Mouse (Mus musculus) cerebellum, adult (tissue): Measurements from ENCODE around the gene Cyp2a12.
"Not testable (repeated sequence)": the region's sequence is repeated elsewhere in the genome, so short reads cannot be mapped to it uniquely, and the experiment has no call there.

Experiments
- ATAC-seq: cut with Nextera tagmentation; 2 replicates; pipeline ENCODE4 v1.9.2; 2017; ENCODE audit warnings: mild to moderate bottlenecking, moderate library complexity, mixed read lengths; ENCODE audit not compliant: insufficient number of reproducible peaks, low FRiP score, low TSS enrichment

Gene Cyp2a12

DNA sequence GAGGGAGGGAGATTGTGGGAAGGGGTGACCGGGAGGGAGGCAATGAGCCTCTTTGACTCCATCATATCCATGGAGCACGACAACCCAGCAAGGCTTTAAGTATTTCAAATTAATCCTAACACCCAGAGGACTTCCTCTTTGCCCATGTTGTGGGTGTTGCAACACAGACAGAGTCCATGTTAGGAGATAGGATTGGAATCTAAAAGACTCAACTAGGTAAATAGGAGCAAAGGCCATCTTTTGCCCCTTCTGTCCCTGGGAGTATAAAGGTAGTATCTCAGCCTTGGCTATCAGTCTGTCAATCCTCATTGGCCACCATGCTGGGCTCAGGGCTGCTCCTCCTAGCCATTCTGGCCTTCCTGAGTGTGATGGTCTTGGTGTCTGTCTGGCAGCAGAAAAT, at the start of gene Cyp2a12:
Gene Cyp2a12 (plus strand): TSS at position 293 of the 400 bp plus-strand sequence.
- ATAC-seq, result no peak

DNA sequence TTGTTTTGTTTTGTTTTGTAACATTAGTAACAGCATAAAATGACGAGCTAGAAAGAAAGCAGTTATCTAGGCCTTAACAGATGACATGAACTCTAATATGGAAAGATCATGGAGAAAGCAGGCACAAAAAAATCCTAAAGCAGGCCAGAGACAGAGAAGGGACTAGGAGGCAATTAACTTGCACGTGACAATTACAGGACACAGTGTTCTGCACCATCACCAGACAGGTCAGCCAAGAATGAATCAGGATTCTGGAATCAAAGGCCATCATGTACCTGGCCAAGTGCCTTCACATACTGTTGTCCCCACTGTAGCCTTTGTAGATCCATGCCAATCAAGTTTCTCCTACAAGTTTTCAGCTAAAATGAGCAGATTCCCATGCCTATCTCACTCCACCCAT, 47.4 kb upstream of the Cyp2a12 start:
- ATAC-seq, result not testable (repeated sequence)

DNA sequence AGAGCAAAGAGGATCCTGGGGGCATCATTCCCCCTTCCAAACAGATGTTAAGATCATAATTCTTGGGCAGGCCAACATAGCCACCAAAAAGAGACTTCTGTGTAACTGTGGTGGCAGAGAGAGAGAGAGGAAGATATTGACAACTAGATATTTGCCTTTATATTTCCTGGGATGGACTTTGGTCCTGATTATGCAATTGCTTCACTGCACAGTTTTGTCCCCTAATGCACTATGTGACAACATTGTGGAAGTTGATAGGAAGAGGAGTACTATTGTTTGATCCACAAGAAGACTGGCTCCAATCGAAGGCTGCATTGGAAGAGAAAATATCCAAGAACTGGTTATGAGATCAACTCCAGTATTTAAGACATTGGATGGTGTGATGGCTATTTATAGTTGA, 46.9 kb upstream of the Cyp2a12 start:
- not testable (repeated sequence) for ATAC-seq

DNA sequence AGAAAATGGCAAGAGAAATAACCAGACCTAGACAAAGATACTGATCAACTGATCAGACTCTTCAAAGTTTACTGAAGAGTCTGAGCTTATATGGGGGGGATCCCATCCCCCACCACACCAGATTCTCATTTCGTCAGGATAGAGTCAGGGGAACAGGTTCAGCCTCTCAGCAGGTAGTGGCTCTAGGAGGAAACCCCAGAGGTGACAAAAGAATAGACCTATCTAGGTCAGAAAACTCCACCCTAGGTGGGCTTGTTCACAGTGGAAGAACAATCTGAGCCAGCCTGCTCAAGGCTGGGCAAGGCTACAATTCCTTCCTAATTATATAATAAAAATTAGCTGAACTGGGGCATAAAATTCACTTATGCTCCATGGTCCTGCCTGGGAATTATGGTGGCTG, 46.3 kb upstream of the Cyp2a12 start:
- ATAC-seq, result no peak

DNA sequence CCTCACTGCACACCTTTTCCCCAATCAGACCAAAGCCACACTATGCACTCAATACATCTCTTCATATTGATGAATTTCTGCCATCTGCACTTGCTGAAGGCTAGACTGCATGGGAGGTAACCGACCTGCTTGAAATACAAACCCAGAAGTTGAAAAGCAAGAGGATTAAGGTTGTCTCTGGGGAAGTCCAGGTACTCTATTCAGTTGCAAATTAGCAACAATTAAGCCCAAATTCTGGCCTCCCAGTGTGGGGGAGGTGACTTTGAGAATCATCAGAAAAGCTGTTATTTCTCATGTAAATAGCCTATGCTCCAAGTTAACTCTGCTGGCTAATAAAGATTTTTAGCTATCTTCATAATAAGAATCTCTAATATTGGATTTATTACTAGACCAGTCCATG, 45.7 kb upstream of the Cyp2a12 start:
- ATAC-seq, result not testable (repeated sequence)

DNA sequence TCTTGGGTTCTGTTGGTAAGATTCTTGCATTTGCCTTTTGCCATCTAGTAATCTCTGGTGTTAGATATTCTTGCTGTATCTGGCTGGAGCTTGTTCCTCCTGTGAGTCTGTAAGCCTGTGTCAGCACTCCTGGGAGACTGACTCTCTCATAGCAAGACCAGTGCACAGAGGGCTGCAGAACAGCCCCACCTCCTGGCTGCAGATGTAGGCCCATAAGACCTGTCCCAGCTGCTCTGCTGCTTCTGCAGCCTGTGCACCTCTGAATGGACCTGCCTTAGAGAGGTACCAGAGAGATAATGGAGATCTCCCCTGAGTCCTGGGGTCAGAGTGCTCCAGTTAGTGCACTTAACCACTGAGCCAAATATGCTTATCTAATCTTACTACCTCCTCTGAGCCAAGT, 2.3 kb upstream of the Cyp2a12 start:
- not testable (repeated sequence) for ATAC-seq

DNA sequence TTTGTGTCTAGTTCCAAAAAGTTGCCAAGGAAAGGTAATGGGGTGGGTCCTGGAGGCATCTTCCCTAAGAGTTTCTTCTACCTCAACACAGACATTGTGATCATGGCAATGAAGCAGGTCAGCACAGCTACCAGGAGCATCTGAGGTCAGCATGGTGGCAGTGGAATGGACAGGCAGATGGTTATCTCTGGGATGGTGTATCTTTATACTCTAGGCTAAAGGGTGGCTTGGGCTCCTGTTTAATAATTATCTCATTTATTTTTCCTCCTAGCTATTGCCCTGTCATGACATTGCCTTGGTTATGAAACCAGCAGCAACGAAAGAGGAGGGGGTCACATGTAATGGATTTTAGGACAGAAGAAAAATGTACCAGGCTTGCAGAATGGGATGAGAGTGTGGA, 20.0 kb downstream of the Cyp2a12 start:
- not testable (repeated sequence) for ATAC-seq

DNA sequence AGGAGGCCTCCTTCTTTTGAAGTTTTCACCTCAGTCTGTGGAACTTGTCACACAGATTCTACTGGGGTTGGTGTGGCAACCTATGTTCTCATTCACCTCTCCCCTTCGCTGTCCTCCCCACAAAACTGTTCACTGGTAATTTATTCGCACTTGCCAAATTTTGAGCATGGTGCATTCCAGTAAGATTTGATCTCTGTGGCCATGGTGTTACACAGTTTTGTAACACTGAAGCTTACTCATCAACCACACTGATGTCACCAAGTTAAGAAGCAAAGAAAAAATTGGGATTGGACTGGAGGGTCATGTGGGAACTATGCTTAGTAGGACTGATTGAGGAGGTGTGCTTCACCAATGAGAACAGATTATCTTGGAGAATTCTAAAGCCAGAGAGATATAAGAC, 30.5 kb downstream of the Cyp2a12 start:
- not testable (repeated sequence) for ATAC-seq

DNA sequence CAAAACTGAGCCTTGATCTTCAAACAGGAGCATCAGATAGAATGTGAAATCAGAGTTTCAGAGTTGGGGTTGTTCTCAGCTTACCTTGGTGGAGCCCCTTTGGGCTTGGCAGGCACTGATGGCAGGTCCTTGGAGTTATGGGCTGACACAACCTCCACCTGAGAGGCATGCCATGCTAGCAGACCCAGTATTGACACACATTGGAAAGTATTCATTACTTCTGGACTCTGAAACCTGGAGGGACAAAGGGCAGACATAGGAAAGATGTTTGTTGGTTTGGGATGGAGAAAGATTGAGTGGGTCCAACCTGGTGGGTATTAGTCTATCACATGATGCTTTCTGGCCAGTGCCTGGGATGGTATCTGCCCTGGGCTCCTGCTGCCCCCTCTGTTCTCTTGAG, 31.0 kb downstream of the Cyp2a12 start:
- not testable (repeated sequence) for ATAC-seq

DNA sequence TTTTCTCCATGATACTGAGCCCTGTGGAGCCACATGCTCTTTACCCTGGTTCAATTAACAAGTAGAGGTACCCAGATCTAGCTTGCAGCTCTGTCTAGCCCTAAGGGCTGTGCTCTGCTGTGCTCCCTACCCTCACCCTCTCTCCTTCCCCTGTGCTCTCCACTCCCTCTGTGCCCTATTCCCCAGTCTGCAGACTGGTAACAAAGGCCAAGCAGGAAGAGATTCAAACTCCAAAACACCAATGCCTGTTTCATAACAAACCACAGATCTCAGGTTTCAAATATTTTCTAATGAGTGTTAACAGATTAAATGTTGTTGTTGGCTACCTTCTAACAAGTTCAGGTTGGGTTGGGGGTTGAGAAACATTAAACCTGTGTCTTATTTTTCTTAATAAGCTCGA, 49.8 kb downstream of the Cyp2a12 start:
- ATAC-seq, result no peak

DNA sequence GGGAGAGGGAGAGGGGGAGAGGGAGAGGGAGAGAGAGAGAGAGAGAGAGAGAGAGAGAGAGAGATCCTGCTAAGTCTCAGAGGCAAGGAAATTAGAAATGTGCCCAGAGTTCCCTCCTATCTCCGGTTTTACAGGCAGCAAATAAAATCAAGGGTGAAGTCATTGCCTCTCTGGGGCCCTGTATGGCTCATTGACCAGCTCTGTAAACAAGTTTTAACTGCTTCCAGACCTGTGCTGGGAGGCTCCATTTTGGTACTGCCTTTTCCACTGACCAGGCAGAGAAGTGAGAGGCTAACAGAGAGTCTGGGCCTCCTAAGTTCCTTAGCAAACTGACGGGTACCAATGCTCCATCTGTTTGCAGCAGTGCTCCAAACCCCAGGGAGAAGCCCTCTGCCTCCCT, 52.7 kb downstream of the Cyp2a12 start:
- ATAC-seq, result no peak
